ENCODE assay signal across 16 mouse cellular contexts in the genomic region with DNA sequence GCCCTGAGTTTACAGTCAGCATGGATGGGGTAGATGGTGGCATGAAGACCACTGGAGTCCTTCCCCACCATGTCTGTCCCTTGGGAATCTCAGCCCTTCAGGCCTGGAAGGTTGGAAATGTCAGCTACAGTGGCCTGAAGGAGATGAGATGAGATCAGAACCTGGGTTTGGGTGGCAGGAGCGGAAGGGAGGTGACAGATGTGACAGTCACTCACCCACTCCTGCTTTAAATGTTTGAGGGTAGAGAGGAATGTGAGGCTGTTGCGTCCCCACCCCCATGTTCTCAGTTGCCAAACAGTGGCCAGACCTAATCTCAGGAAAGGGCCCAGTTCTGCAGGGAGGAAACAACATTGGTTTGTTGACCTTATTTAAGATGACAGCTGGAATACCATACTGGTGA. TPM values are rescaled to one million over a fixed set of nuclear protein-coding genes. Genes with fewer than 3 reads are reported as not detected.
"Had no signal": no experiment of that assay in that cellular context is flagged by ENCODE, and none has a peak within 500 bp of the region (broad histone marks: within the 10 kb centered on the region; RNA-seq: fewer than 3 reads in every experiment).

No protein-coding gene starts in this region.

- H3K9ac ChIP-seq: limb, embryonic 15.5 days; midbrain, embryonic 12.5 days had no signal

- H3K36me3 ChIP-seq: limb, embryonic 15.5 days; midbrain, embryonic 12.5 days had no signal

- H3K4me3 ChIP-seq: limb, embryonic 15.5 days; midbrain, embryonic 12.5 days had no signal

- H3K4me1 ChIP-seq: limb, embryonic 15.5 days; midbrain, embryonic 12.5 days had no signal

- H3K9me3 ChIP-seq: limb, embryonic 15.5 days; midbrain, embryonic 12.5 days had no signal

- H3K27ac ChIP-seq: limb, embryonic 15.5 days; midbrain, embryonic 12.5 days had no signal

- H3K27me3 ChIP-seq: midbrain, embryonic 12.5 days had no signal

- ATAC-seq: midbrain, embryonic 16.5 days had no signal

- DNase-seq: kidney, adult 11 months; kidney, postnatal 14 days; layer of hippocampus, postnatal 36 days; lung, adult 18-20 months; lung, postnatal 36 days; right cerebral cortex, postnatal 14 days; thymus, postnatal 14 days had no signal

- H3K4me2 ChIP-seq: limb, embryonic 15.5 days; midbrain, embryonic 12.5 days had no signal

RNA-seq across cellular contexts. Expression of a gene that starts 41.1 kb away (rescaled TPM):
- total RNA-seq: left cerebral cortex, adult 8-10 months; left cerebral cortex, postnatal 25 days had no signal
- polyA plus RNA-seq: limb, embryonic 11.5 days had no signal

RNA-seq across cellular contexts. Expression of a gene that starts 54.5 kb away (rescaled TPM):
- total RNA-seq: megakaryocyte-erythroid progenitor cell, adult 5-6 weeks had no signal
- polyA plus RNA-seq: kidney, embryonic 14.5 days; limb, embryonic 11.5 days; lung, embryonic 16.5 days; midbrain, embryonic 12.5 days; midbrain, embryonic 16.5 days had no signal
